Mouse (Mus musculus): ENCODE measurements at regions not wholly inside any gene's neighbourhood (a gene's known extent, or its start where the extent isn't known, plus 50 kb on each side); places are given as distances from the start of the nearest gene placed in this dataset.
A peak's percentile ranks its signal among the peaks of the same experiment; 100 is the strongest.

- DNase-seq (ENCODE audit: low spot score): no peak
These were observed 326.4 kb upstream of the Ddhd1 start for GRCm38 (mm10) chr14:45984135-45984892.

GRCm38 (mm10) chr14:45992041-45992869 is 334.3 kb upstream of the Ddhd1 start:
- peak; percentile 49 for DNase-seq (ENCODE audit: low spot score)

GRCm38 (mm10) chr14:45992870-45993135 is 334.9 kb upstream of the Ddhd1 start:
- DNase-seq (ENCODE audit: low spot score): peak; percentile 27

GRCm38 (mm10) chr14:45993669-45994068 is 335.7 kb upstream of the Ddhd1 start:
- DNase-seq (ENCODE audit: low spot score): peak; percentile 69

GRCm38 (mm10) chr14:45996760-45997159 is 338.8 kb upstream of the Ddhd1 start:
- no peak for DNase-seq (ENCODE audit: low spot score)

GRCm38 (mm10) chr14:46004078-46004477 is 346.1 kb upstream of the Ddhd1 start:
- DNase-seq (ENCODE audit: low spot score): no peak

GRCm38 (mm10) chr14:46005307-46005706 is 347.4 kb upstream of the Ddhd1 start:
- DNase-seq (ENCODE audit: low spot score): no peak

GRCm38 (mm10) chr14:46013232-46013631 is 355.3 kb upstream of the Ddhd1 start:
- no peak for DNase-seq (ENCODE audit: low spot score)

GRCm38 (mm10) chr14:46014090-46014489 is 356.1 kb upstream of the Ddhd1 start:
- DNase-seq (ENCODE audit: low spot score): no peak

GRCm38 (mm10) chr14:46015682-46016400 is 357.9 kb upstream of the Ddhd1 start:
- no peak for DNase-seq (ENCODE audit: low spot score)

GRCm38 (mm10) chr14:46016701-46017106 is 358.8 kb upstream of the Ddhd1 start:
- DNase-seq (ENCODE audit: low spot score): no peak

- no peak for DNase-seq (ENCODE audit: low spot score)
These were observed 359.3 kb upstream of the Ddhd1 start for GRCm38 (mm10) chr14:46017286-46017685.

GRCm38 (mm10) chr14:46017976-46018375 is 360.0 kb upstream of the Ddhd1 start:
- DNase-seq (ENCODE audit: low spot score): no peak

GRCm38 (mm10) chr14:46019240-46020025 is 359.8 kb upstream of the Gm15217 start:
- DNase-seq (ENCODE audit: low spot score): no peak

- no peak for DNase-seq (ENCODE audit: low spot score)
These were observed 344.9 kb upstream of the Gm15217 start for GRCm38 (mm10) chr14:46034301-46034700.

GRCm38 (mm10) chr14:46060622-46061381 is 318.4 kb upstream of the Gm15217 start:
- DNase-seq (ENCODE audit: low spot score): no peak

GRCm38 (mm10) chr14:46067102-46067801 is 312.0 kb upstream of the Gm15217 start:
- DNase-seq (ENCODE audit: low spot score): peak; percentile 34

GRCm38 (mm10) chr14:46071244-46071643 is 308.0 kb upstream of the Gm15217 start:
- DNase-seq (ENCODE audit: low spot score): no peak

- no peak for DNase-seq (ENCODE audit: low spot score)
These were observed 302.5 kb upstream of the Gm15217 start for GRCm38 (mm10) chr14:46076738-46077137.
